Comparison of ENCODE assay signal across 24 mouse cellular contexts in the genomic region with DNA sequence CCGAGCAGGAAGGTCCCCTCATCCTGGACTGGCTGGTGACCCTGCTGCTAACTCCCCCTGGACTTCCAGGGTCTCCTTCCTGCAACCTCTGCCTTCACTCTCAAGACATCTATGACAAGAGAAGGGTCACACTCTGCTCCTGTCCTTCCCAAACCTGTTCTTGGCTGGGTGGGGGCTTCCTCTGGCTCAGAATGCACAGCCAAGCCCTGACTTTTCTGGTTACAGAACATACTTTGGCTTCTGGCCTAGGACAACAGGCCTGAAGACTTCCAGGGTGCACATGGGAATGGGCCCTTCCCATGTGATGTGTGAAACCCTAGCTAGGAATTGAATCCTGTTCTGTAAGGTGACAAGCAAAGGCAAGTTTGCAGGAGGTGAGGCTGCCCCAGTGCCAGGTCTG. TPM values are rescaled to one million over a fixed set of nuclear protein-coding genes. Genes with fewer than 3 reads are reported as not detected.
A peak's percentile ranks its signal among the peaks of the same experiment; 100 is the strongest.
DNase-seq lines count a peak whose midpoint lies in the region; ATAC-seq lines count a peak whose summit lies in the region.
"Had no signal": no experiment of that assay in that cellular context is flagged by ENCODE, and none has a peak within 500 bp of the region (broad histone marks: within the 10 kb centered on the region; RNA-seq: fewer than 3 reads in every experiment).

No protein-coding gene starts in this region.

- peak; percentile 42 for DNase-seq in gastrocnemius, postnatal 25 days
- DNase-seq in gastrocnemius, postnatal 10 days: no peak
- peak; percentile 32 to 34 for DNase-seq in kidney, adult 8-10 months
- peak; percentile 24 for DNase-seq in NIH3T3 (ENCODE audit: low read depth)
- DNase-seq in spleen, postnatal 4 days (ENCODE audit: low spot score in 2 of 2): no peak
- DNase-seq: adrenal gland, adult 8-10 months; cerebellum, adult 2 months; liver, embryonic 13.5 days had no signal

- WGBS in kidney, embryonic 15.5 days: 62% methylated on average over 1 of the region's 1 CpGs

- H3K27ac ChIP-seq in kidney, embryonic 15.5 days: no peak overlapping the region
- H3K27ac ChIP-seq in brown adipose tissue, adult 24 weeks (replicated peaks; ENCODE audit: low read depth, low read length): peak overlapping the region; percentile 96
- H3K27ac ChIP-seq: hindbrain, embryonic 12.5 days; liver, embryonic 13.5 days had no signal

- H3K27me3 ChIP-seq in kidney, embryonic 15.5 days: no peaks in the 10 kb centered on the region
- H3K27me3 ChIP-seq: embryonic facial prominence, embryonic 12.5 days; hindbrain, embryonic 12.5 days; liver, embryonic 13.5 days had no signal

- no peaks in the 10 kb centered on the region; the same call in 1 of the 2 replicates for H3K9me3 ChIP-seq in kidney, embryonic 15.5 days (replicated peaks)
- H3K9me3 ChIP-seq: embryonic facial prominence, embryonic 12.5 days; hindbrain, embryonic 12.5 days; liver, embryonic 13.5 days had no signal

- H3K36me3 ChIP-seq in kidney, embryonic 15.5 days: no peaks in the 10 kb centered on the region
- H3K36me3 ChIP-seq: embryonic facial prominence, embryonic 12.5 days; hindbrain, embryonic 12.5 days; liver, embryonic 13.5 days had no signal

- no peak overlapping the region for H3K4me3 ChIP-seq in kidney, embryonic 15.5 days (replicated peaks)
- H3K4me3 ChIP-seq in brown adipose tissue, adult 24 weeks (ENCODE audit: insufficient read depth, low read depth, low read length): no peak overlapping the region
- H3K4me3 ChIP-seq: embryonic facial prominence, embryonic 12.5 days; hindbrain, embryonic 12.5 days; liver, embryonic 13.5 days had no signal

- no peak overlapping the region for H3K4me2 ChIP-seq in kidney, embryonic 15.5 days
- H3K4me2 ChIP-seq: embryonic facial prominence, embryonic 12.5 days; hindbrain, embryonic 12.5 days; liver, embryonic 13.5 days had no signal

- ATAC-seq in kidney, embryonic 15.5 days (replicated peaks; ENCODE audit: low FRiP score): no peak
- ATAC-seq: forebrain, embryonic 16.5 days had no signal

- H3K4me1 ChIP-seq in kidney, embryonic 15.5 days: peaks cover 24% of the 10 kb centered on the region; the same call in 1 of the 2 replicates
- H3K4me1 ChIP-seq in brown adipose tissue, adult 24 weeks (ENCODE audit: control insufficient read depth, insufficient read depth, insufficient read length, low read length): peaks cover 37% of the 10 kb centered on the region

- H3K9ac ChIP-seq in kidney, embryonic 15.5 days: no peak overlapping the region
- H3K9ac ChIP-seq: embryonic facial prominence, embryonic 12.5 days; hindbrain, embryonic 12.5 days; liver, embryonic 13.5 days had no signal

RNA-seq across cellular contexts. Expression of a gene that starts 22.0 kb away (rescaled TPM):
- total RNA-seq in gastrocnemius, postnatal 25 days (2021): 10 to 100 TPM; 35.0 to 36.2 TPM
- 10 to 100 TPM; 23.7 to 27.0 TPM for total RNA-seq in gastrocnemius, postnatal 10 days (2021)
- polyA plus RNA-seq in kidney, embryonic 15.5 days (2015; fragmentation: Nextera tagmentation; extraction: Ambion mirVana): 28.7 and 29.7 TPM in 2 replicates
- 325 and 446 TPM in 2 replicates for polyA plus RNA-seq in brown adipose tissue, adult 24 weeks (2012; ENCODE audit: insufficient read depth, insufficient read length, missing spikeins)

RNA-seq across cellular contexts. Expression of a gene that starts 32.3 kb away (rescaled TPM):
- not detected for total RNA-seq in gastrocnemius, postnatal 25 days (2021)
- not detected for total RNA-seq in gastrocnemius, postnatal 10 days (2021)
- 0.14 TPM in 1 of 2 replicates, not detected in the other for polyA plus RNA-seq in kidney, embryonic 15.5 days (2015; fragmentation: Nextera tagmentation; extraction: Ambion mirVana)
- polyA plus RNA-seq in brown adipose tissue, adult 24 weeks (2012; ENCODE audit: insufficient read depth, insufficient read length, missing spikeins): not detected in 2 replicates
- total RNA-seq: common myeloid progenitor, adult 5-6 weeks; ES-E14; layer of hippocampus, adult 8-10 months; left cerebral cortex, adult 18-20 months; midbrain, postnatal 0 days had no signal
- polyA plus RNA-seq: cerebellum, adult 2 months; embryonic facial prominence, embryonic 12.5 days; forebrain, embryonic 16.5 days; heart, embryonic 14.5 days; intestine, embryonic 14.5 days; limb, embryonic 11.5 days; liver, embryonic 13.5 days; lung, embryonic 16.5 days; small intestine, adult 2 months; thymus, postnatal 0 days had no signal

Comparison
In these comparisons a context has a peak if more than half of its experiments do, and no peak if none do; other contexts are left out.
1. DNase-seq: peak in gastrocnemius, postnatal 25 days (single experiment), kidney, adult 8-10 months (2 of 2) and NIH3T3 (single experiment); none in gastrocnemius, postnatal 10 days (single experiment) and spleen, postnatal 4 days (0 of 2).